Mouse (Mus musculus): Measurements from ENCODE around the gene Pgbd1. TPM values are rescaled to one million over a fixed set of nuclear protein-coding genes. Genes with fewer than 3 reads are reported as not detected.

Pgbd1 gene
- 0.19 to 0.39 TPM (median 0.24 TPM) in 3 of 4 replicates, not detected in the other for total RNA-seq (2023; ENCODE audit: inconsistent age)

DNA sequence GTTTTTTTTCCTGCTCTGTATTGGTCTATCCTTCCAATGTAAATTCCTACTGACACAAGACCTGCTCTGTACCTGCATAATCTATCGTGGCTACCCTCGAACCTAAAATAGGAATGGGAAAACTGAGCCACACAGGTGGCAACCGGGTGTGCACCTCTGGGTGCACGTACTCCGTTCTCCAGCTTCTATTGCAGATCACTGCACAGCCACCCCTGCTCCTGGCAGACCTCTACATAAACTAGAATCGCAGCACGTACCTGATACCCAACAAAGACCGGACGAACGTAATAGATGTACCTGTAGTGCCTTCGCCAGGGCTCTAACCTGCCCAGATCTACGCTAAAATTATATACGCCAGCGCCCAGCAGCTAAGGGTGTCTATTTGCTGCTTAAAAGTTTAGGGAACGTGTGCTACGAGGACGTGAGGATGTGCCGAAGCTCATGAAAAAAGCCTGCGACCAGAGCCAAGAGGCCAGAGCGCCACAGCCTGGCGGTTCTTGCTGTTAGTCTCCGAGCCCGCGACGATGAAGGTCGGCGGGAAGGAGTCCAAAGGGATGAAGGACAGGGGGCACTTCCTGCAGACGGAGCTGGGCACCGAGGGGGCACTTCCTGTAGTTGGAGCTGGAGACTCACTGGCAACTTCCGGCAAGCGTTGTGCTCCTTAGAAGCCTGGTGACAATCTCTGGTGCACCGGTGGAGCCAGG lies at the start of gene Pgbd1:
Gene Pgbd1 (minus strand): TSS at position 556 of the 704 bp plus-strand sequence.

DNA sequence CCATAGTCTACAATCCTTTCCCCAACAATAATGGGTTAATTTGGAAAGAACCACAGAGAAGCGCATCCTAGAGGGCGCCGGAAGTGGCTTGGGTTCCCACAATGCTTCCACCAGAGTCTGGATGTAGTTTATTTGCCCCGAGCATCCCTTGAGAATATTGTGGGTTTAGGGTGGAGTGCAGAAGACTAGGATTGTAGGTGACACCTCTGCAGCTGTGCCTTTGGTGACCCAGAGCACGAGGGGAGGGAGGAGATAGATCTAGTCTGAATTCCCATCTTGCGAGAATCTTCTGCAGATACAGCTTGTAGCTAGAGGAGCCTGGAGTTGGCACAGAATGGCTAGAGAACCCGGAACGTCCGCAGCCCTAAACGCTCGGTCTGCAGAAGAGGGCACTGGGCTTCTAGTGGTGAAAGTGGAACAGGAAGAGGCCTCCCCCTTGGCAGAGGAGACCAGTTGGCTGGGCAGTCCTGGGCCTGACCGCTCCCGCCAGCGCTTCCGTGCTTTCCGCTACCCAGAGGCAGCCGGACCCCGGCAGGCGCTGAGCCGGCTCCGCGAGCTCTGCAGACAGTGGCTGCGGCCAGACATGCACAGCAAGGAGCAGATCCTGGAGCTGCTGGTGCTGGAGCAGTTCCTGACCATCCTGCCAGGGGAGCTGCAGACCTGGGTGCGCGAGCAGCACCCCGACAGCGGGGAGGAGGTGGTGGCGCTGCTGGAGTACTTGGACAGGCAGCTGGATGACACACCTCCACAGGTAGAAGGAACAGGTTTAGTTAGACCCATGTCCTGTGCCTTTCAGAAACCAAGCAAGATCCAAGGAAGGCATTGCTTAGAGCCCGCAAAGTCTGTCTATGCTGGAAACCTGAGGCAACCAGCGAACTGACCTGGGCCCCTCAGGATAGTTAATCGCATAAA lies 38.2 kb upstream of the Pgbd1 start, which contains the start of the genes Zkscan4 and Gm10065:
Gene Zkscan4 (plus strand): TSS at position 149 of the 912 bp plus-strand sequence.
Gene Gm10065 (minus strand): TSS at position 683 of the 912 bp plus-strand sequence.

DNA sequence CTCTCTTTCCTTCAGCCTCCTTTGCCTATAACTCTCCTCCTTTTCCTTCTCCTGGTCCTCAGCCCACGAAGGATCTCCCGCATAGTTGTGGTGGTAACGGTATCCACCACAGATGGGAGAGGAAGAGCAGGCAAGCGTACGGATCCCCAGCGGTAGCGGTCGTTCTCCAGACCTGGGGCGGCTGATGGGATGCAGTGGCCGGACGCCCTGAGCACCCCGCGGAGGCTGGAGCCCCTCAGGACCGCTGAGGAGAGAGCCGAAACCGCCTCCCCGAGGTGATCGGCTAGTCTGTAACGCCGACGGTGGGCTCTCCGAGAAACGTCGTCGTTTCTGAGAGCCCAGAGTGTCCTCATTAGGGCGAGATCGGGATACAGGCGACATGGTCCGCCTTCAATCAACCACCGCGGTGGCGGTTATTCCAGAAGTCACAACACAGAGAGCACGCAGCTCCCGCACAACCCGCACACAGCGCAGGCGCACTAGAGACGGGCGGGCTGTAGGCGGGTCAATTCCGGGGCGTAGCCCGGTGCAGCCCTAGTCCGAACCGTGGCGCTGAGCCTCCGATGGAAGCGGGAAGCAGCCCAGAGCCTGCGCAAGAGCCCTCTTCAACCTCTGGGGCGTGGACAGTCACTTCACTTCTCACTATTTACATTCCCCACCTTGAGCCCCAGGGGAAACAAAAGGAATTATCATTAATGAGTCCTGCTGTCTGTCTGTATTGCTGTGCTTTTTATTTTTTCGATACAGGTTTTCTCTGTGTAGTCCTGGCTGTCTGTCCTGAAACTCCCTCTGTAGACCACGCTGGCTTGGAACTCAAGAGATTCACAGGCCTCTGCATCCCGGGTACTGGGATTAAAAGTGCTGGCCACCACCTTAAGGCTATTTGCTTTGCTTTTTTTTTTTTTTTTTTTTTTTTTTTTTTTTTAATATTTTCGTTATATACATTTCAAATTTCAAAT lies 27.5 kb upstream of the Pgbd1 start, which contains the start of gene Nkapl:
Gene Nkapl (minus strand): TSS at position 449 of the 959 bp plus-strand sequence.

DNA sequence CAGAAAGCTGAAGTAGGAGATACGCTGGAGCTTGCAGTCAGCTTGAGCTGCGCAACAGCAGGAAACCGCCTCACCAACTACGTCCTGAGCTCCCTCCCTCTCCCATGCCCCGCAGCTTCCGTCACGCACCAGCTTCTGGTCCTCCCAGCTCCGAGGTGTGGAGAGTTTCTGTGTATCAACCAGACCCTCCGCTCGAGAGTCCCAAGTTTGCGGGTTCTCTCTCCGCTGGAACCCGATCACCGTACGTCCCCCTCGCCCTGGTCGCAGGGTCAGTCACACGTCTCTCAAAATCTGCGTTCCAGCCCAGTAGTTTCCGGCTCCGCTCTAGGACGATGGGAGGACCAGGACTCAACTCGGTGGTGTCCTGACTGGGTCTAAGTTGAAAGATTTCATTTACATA lies 12.6 kb upstream of the Pgbd1 start, which contains the start of gene Zscan26:
Gene Zscan26 (minus strand): TSS at position 282 of the 400 bp plus-strand sequence.

DNA sequence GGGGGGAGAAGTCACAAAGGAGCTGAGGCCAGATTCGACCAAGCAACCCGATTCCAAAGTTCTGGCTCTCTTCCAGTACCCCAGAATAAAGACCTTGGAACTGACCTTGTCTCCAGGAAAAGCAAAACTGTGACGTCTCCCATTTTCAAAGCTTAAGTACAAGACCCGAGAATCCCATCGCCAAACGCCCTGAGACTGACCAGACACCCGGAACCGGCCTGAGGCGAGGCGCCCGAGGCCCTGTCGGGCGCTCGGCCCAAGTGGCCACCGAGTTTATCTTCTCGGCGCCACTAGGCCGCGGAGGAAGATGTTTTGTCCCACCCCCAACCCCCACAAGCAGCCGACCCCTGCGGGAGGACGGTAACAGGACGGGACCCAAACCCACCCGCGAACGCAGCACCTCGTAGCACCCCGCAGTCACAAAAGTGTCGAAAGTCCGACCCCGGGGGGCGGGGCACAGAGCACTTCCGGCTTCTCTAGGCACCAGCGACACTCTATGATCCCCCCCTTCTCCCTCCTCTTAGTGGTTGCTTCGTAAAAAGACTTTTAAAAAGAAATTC lies 38.5 kb downstream of the Pgbd1 start, which contains the start of gene Zkscan3:
Gene Zkscan3 (minus strand): TSS at position 469 of the 560 bp plus-strand sequence.

Other genes starting within 250 kb of the Pgbd1 start
- not detected in 4 replicates for gene Gpx5, start 148.3 kb downstream of the Pgbd1 start, total RNA-seq (2023; ENCODE audit: inconsistent age)
- gene Gpx6, start 128.9 kb downstream of the Pgbd1 start, total RNA-seq (2023; ENCODE audit: inconsistent age) = not detected in 4 replicates
- not detected in 4 replicates for gene Olfr1367, start 94.1 kb downstream of the Pgbd1 start, total RNA-seq (2023; ENCODE audit: inconsistent age)
- 1.7 to 2.2 TPM (median 1.8 TPM) in 4 replicates for gene Zscan12, start 78.2 kb downstream of the Pgbd1 start, total RNA-seq (2023; ENCODE audit: inconsistent age)
- gene Zkscan3, start 38.3 kb downstream of the Pgbd1 start, total RNA-seq (2023; ENCODE audit: inconsistent age) = 53.7 to 61.2 TPM (median 58.4 TPM) in 4 replicates
- 36.7 to 39.7 TPM (median 37.9 TPM) in 4 replicates for gene Zscan26, start 12.7 kb upstream of the Pgbd1 start, total RNA-seq (2023; ENCODE audit: inconsistent age)
- gene Nkapl, start 27.5 kb upstream of the Pgbd1 start, total RNA-seq (2023; ENCODE audit: inconsistent age) = not detected in 4 replicates
- not detected in 4 replicates for gene Zkscan4, start 37.8 kb upstream of the Pgbd1 start, total RNA-seq (2023; ENCODE audit: inconsistent age)
- gene Gm10065, start 38.4 kb upstream of the Pgbd1 start, total RNA-seq (2023; ENCODE audit: inconsistent age) = not detected in 4 replicates
- gene AK157302, start 54.2 kb upstream of the Pgbd1 start, total RNA-seq (2023; ENCODE audit: inconsistent age) = 3.9 to 5.8 TPM (median 5.4 TPM) in 4 replicates
- gene Gm11273, start 60.4 kb upstream of the Pgbd1 start, total RNA-seq (2023; ENCODE audit: inconsistent age) = 17.1 to 23.9 TPM (median 22.6 TPM) in 4 replicates
- 11.4 to 14.0 TPM (median 12.5 TPM) in 4 replicates for gene Zkscan8, start 90.1 kb upstream of the Pgbd1 start, total RNA-seq (2023; ENCODE audit: inconsistent age)
- not detected in 4 replicates for gene Olfr1366, start 101.8 kb upstream of the Pgbd1 start, total RNA-seq (2023; ENCODE audit: inconsistent age)
- not detected in 4 replicates for gene Olfr1535, start 118.8 kb upstream of the Pgbd1 start, total RNA-seq (2023; ENCODE audit: inconsistent age)
- not detected in 4 replicates for gene Olfr1364, start 140.7 kb upstream of the Pgbd1 start, total RNA-seq (2023; ENCODE audit: inconsistent age)
- not detected in 4 replicates for gene Olfr1362, start 173.0 kb upstream of the Pgbd1 start, total RNA-seq (2023; ENCODE audit: inconsistent age)
- gene Olfr11, start 201.5 kb upstream of the Pgbd1 start, total RNA-seq (2023; ENCODE audit: inconsistent age) = not detected in 4 replicates
- not detected in 4 replicates for gene Olfr1361, start 222.3 kb upstream of the Pgbd1 start, total RNA-seq (2023; ENCODE audit: inconsistent age)
- not detected in 4 replicates for gene Olfr1360, start 236.3 kb upstream of the Pgbd1 start, total RNA-seq (2023; ENCODE audit: inconsistent age)

All from B cell, adult (primary cell).